Mouse (Mus musculus) neural tube, embryonic 13.5 days (tissue): Measurements from ENCODE around the gene Mogs. TPM values are rescaled to one million over a fixed set of nuclear protein-coding genes. Genes with fewer than 3 reads are reported as not detected.

Experiments used
- ATAC-seq: fragments of 200-750 bp; cut with Nextera tagmentation; 2 replicates; pipeline ENCODE4 v1.8.0; 2017; ENCODE audit warnings: low read depth, mild to moderate bottlenecking, moderate TSS enrichment, moderate library complexity
- H3K27ac ChIP-seq: fragments of 300-500 bp; sonication (generic); replicated peaks from 2 replicates; pipeline ENCODE4 v1.5.1; 2015; ENCODE audit warnings: moderate library complexity, mild to moderate bottlenecking, inconsistent platforms
- H3K27me3 ChIP-seq: fragments of 300-500 bp; sonication (generic); 2 replicates; pipeline ENCODE4 v1.6.1; 2015; ENCODE audit warnings: mild to moderate bottlenecking, inconsistent platforms
- H3K36me3 ChIP-seq: fragments of 300-500 bp; sonication (generic); 2 replicates; pipeline ENCODE4 v1.6.1; 2015; ENCODE audit warnings: mild to moderate bottlenecking, inconsistent platforms
- H3K4me1 ChIP-seq: fragments of 300-500 bp; sonication (generic); replicated peaks from 2 replicates; pipeline ENCODE4 v1.6.1; 2015; ENCODE audit warnings: inconsistent platforms
- H3K4me2 ChIP-seq: fragments of 300-500 bp; sonication (generic); 2 replicates; pipeline ENCODE4 v1.6.1; 2015; ENCODE audit warnings: inconsistent platforms, mild to moderate bottlenecking, moderate library complexity
- H3K4me3 ChIP-seq: fragments of 300-500 bp; sonication (generic); 2 replicates; pipeline ENCODE4 v1.5.1; 2015; ENCODE audit warnings: mild to moderate bottlenecking, inconsistent platforms
- H3K9ac ChIP-seq: fragments of 300-500 bp; sonication (generic); 2 replicates; pipeline ENCODE4 v1.6.1; 2015; ENCODE audit warnings: moderate library complexity, mild to moderate bottlenecking, inconsistent platforms
- H3K9me3 ChIP-seq: fragments of 300-500 bp; sonication (generic); 2 replicates; pipeline ENCODE4 v1.6.1; 2016; ENCODE audit warnings: inconsistent platforms
- WGBS: fragments of 180-500 bp; shearing (Covaris S2); methylation state at CpG from one replicate; pipeline ENCODE4 v1.1.7; 2015; 5-methylcytosine and 5-hydroxymethylcytosine counted together
- polyA plus RNA-seq: library from polyadenylated mRNA; unstranded; fragments of >200 nt; fragmentation: Nextera tagmentation; extraction: Ambion mirVana; gene quantifications from 2 replicates; pipeline ENCODE4 v1.2.1, GENCODE M21; 2015

The Mogs gene
- polyA plus RNA-seq, 1 experiment from 2014 or later: 26.8 TPM

DNA sequence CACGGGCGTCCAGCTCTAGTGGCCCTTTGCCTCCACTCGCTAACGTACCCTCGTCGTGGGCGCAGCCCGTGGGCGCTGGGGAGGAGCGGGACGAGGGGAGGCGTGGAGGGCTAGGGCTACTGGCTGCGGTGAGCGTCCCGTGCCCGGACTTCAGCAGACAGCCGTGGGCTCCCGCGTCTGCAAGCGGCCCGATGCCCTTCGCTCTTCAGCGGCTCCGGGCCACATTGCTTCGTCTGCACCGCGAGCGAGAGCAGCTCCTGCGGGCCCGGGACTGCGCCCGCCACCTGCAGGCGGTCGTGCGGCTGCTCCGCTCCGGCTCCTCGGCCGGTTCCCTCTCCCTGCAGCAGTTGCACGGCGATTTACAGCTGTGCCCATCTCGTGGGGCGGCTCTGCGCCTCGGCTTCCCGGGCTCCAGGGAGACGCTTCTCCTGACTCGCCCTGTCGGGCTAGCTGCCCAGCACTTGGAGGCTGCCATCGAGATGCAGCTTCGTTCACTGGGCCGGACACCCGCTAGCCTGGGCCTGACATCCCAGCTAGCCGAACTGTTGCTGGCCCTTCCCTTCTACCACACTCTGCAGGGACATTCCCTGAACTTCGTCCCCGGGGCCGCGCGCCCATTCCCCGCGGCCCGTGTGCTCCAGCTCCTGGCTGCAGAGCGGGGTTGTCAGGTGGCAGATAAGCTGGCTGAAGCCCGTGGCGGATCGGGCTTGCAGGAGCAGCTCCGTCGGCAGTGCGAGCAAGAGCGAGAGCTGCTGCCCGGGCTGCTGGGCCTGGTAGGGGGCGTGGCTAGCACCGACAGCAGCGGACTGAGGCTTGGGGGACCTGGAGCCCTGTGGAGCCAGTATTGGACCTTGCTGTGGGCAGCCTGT is 13.4 kb upstream of the Mogs start:
- WGBS: under 1% methylated on average over 74 of the region's 74 CpGs
- no peaks in the 10 kb centered on the region for H3K9me3 ChIP-seq

DNA sequence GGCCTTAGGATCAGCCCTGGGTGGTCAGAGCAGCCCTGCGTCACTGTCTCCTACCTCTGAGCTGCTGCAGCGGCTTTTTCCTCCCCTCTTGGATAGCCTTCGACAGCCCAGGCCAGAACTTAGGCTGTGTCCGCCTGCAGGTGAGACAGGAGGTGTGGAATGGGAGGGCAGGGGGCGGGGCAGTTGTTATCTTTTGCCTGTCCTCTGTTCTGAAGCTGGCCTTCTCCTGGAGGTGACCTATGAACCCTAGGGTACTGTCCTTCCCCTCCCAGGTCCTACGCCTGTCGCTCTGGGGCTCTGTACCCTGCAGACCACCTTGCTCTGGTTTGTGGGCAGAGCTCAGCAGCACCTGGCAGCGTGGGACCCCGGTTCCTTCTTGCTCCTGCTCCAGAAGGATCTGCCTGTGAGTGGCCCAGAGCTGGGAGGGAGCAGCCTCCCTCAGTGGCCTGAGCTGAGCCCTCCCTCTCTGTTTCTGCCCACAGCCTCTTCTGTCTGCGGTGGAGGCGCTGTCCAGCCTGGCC is 12.1 kb upstream of the Mogs start:
- 50% methylated on average over 11 of the region's 11 CpGs for WGBS
- Histone ChIP-seq H3K36me3 (peaks cover 11% of the 10 kb centered on the region; the same call in 1 of the 2 replicates), H3K9ac (peak overlapping the region; percentile 91), H3K27ac (no peak overlapping the region), H3K9me3 (no peaks in the 10 kb centered on the region), H3K4me2 (peak overlapping the region; percentile 99), H3K4me1 (peaks cover 30% of the 10 kb centered on the region), H3K27me3 (0 out of 2 replicates have a peak, but pooled peaks cover 11% of the 10 kb centered on the region), H3K4me3 (peak overlapping the region; percentile 79)
- ATAC-seq: no peak

More for the DNA sequence above, 13.4 kb upstream of the Mogs start:
- Histone ChIP-seq H3K36me3 (peaks cover 6% of the 10 kb centered on the region; the same call in 1 of the 2 replicates), H3K9ac (peak overlapping the region; percentile 91), H3K4me2 (peak overlapping the region; percentile 99), H3K27ac (peak overlapping the region; percentile 92), H3K4me1 (peaks cover 24% of the 10 kb centered on the region), H3K27me3 (0 out of 2 replicates have a peak, but pooled peaks cover 11% of the 10 kb centered on the region), H3K4me3 (peak overlapping the region; percentile 79)
- ATAC-seq: peak; percentile 87

DNA sequence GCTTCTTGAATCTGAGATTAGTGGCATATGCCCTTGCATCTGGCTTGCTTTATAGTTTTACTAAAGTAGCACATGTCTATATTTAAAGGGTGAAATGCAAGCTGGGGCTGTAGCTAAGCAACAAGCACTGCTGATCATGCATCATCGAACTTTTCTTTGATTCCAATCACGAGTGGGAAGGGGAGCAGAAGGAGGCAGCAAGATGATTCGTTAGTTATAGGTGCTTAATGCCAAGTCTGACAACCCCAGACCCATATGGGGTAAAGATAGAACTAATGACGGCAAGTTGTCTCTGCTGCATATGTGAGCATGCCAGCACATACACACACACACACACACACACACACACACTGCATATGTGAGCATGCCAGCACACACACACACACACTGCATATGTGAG is 11.1 kb upstream of the Mogs start:
- no peak for ATAC-seq

DNA sequence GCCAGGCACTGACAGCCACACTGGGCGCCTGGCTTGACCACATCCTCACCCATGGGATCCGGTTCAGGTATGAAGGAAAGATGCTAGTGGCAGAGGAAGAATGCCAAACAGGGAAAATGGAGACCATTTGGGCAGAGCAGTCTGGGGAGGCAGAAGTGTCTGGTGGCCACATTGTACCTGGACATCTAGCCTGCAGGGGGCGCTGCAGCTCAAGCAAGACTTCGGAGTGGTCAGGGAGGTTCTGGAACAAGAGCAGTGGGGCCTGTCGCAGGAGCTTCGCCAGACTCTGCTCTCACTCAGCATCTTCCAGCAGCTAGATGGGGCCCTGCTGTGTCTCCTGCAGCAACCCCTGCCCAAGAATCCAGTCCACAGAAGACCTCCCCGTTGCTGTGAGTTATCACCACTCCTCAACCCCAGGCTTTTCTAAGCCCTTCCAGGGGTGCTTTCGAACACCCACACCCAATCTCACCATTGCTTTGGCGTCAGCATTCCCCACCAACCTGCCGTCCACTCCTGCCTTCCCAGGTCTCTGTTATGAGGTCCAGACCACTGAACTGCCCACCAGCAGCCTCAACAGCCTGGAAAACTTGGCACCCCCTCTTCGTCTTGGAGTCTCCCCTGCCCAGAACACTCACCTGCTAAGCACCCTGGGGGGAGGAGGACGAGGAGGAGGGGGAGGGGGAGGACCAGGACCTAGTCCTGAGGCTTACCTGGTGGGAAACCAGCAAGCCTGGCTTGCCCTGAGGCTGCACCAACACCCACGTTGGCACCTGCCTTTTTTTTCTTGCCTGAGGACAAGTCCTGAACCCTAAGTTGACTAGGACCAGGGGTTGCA is 7.5 kb upstream of the Mogs start:
- Histone ChIP-seq H3K27ac (no peak overlapping the region), H3K9ac (peak overlapping the region; percentile 91), H3K4me1 (peaks cover 34% of the 10 kb centered on the region), H3K4me2 (peak overlapping the region; percentile 93), H3K4me3 (peak overlapping the region; percentile 90), H3K27me3 (no peaks in the 10 kb centered on the region), H3K9me3 (no peaks in the 10 kb centered on the region), H3K36me3 (peaks cover 19% of the 10 kb centered on the region)
- 40% methylated on average over 13 of the region's 13 CpGs for WGBS
- ATAC-seq: peak; percentile 15; the same call in 1 of the 2 replicates

More for the DNA sequence above, 11.1 kb upstream of the Mogs start:
- Histone ChIP-seq H3K36me3 (peaks cover 11% of the 10 kb centered on the region; the same call in 1 of the 2 replicates), H3K4me1 (peaks cover 35% of the 10 kb centered on the region), H3K9ac (no peak overlapping the region), H3K4me2 (no peak overlapping the region), H3K27ac (no peak overlapping the region), H3K27me3 (0 out of 2 replicates have a peak, but pooled peaks cover 7% of the 10 kb centered on the region), H3K4me3 (no peak overlapping the region), H3K9me3 (no peaks in the 10 kb centered on the region)
- WGBS: 74% methylated on average over 4 of the region's 4 CpGs

DNA sequence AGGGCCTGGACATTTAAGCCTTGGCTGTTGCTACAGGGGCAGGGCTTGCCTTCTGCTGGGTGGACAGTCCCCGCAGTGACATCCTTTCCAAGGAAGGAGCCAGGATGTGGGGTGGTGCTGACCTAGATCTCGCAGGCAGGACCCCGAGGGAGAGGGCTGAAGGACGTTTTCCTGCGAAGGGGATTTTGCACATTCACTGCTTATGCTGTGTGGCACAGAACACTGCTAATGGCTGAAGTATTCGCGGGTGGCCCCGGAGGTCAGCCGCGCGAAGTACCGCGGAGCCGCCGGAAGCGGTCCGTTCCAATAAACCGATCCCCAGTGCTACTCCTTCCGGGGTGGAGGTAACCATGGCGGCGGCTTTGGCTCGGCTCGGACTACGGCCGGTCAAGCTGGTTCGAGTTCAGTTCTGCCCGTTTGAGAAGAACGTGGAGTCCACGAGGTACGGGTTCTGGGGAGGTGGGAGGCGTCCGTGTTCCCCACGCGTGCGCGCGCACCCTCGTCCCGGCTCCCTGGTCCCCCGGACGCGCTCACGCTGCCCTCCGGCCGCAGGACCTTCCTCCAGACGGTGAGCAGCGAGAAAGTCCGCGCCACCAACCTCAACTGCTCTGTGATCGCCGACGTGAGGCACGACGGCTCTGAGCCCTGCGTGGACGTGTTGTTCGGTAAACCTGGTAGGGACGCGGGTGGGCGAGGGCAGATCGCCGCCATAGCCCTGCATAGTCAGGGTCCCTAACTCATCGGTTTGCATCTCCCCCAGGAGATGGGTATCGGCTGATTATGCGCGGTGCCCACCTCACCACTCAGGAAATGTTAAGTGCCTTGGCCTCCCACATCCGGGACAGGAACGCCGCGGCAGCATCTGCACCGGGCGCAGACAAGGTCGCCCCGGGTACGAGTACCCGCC is 6.3 kb upstream of the Mogs start, which contains the start of gene Mrpl53:
Gene Mrpl53, plus strand, starts transcription at position 279 of the 907 bp plus-strand sequence.
- Histone ChIP-seq H3K27me3 (no peaks in the 10 kb centered on the region), H3K27ac (peak within 1 kb of the TSS; percentile 88), H3K4me1 (peaks cover 25% of the 10 kb centered on the region), H3K9ac (peak within 1 kb of the TSS; percentile 91), H3K9me3 (no peaks in the 10 kb centered on the region), H3K36me3 (peaks cover 19% of the 10 kb centered on the region), H3K4me3 (peak within 1 kb of the TSS; percentile 90), H3K4me2 (peak within 1 kb of the TSS; percentile 93)
- WGBS: under 1% methylated on average over 76 of the region's 76 CpGs
- ATAC-seq: peak; percentile 85

DNA sequence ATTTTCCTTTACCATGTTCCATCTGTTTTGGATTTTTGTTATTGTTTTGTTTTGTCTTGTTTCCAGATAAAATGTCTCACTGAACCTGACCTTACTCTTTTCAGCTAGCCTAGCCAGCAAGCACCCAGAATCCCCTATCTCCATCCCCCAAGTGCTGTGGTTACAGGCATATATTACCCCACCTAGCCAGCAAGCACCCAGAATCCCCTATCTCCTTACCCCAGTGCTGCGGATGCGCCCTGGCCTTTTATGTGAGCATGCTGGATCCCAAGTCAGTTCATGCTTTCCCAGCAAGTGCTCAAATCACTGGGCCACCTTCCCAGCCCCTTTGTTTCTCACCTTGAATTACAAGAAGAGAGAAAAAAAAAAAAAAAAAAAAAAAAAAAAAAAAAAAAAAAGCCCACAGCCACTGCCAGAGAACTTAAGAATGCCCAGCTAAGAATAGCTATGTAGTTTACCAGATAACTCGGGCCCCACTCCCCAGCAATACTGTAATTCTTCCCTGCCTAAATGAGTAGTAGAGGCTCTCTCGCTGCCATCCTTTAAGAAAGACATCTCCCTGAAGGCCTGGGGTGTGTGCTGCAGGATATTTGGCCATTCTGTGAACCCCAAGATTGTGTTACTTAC is 3.7 kb upstream of the Mogs start:
- no peak for ATAC-seq
- Histone ChIP-seq H3K36me3 (peaks cover 13% of the 10 kb centered on the region), H3K27me3 (no peaks in the 10 kb centered on the region), H3K4me2 (no peak overlapping the region), H3K27ac (no peak overlapping the region), H3K4me3 (no peak overlapping the region), H3K9me3 (no peaks in the 10 kb centered on the region), H3K9ac (no peak overlapping the region), H3K4me1 (peaks cover 43% of the 10 kb centered on the region)
- 90% methylated on average over 4 of the region's 4 CpGs for WGBS

DNA sequence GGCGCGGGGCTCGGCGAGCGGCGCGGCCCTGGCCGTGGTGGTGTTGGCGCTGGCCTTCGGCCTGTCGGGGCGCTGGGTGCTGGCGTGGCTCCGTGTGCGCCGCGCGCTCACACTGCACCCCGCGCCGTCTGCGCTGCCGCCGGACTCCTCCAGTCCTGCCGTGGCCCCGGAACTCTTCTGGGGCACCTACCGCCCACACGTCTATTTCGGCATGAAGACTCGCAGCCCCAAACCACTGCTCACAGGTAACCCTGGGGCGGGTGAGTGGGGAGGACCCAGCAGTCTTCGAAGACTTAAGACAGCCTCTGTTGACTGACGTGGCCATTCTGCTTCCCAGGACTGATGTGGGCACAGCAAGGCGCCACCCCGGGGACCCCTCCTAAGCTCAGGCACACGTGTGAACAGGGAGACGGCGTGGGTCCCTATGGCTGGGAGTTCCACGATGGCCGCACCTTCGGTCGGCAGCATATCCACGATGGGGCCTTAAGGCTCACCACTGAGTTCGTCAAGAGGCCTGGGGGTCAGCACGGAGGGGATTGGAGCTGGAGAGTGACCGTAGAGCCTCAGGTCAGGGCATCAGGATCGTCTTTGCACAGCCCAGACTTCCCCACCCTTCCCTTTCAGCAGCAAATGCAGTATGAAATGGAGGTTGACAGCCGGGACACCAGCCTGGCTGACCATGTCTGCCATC is 531 bp downstream of the Mogs start:
- Histone ChIP-seq H3K27me3 (no peaks in the 10 kb centered on the region), H3K36me3 (peaks cover 41% of the 10 kb centered on the region), H3K4me3 (peak overlapping the region; percentile 83), H3K27ac (peak overlapping the region; percentile 82), H3K4me2 (peak overlapping the region; percentile 99), H3K9ac (peak overlapping the region; percentile 91), H3K4me1 (peaks cover 59% of the 10 kb centered on the region), H3K9me3 (no peaks in the 10 kb centered on the region)
- WGBS: 3% methylated on average over 32 of the region's 48 CpGs
- ATAC-seq: peak; percentile 45

DNA sequence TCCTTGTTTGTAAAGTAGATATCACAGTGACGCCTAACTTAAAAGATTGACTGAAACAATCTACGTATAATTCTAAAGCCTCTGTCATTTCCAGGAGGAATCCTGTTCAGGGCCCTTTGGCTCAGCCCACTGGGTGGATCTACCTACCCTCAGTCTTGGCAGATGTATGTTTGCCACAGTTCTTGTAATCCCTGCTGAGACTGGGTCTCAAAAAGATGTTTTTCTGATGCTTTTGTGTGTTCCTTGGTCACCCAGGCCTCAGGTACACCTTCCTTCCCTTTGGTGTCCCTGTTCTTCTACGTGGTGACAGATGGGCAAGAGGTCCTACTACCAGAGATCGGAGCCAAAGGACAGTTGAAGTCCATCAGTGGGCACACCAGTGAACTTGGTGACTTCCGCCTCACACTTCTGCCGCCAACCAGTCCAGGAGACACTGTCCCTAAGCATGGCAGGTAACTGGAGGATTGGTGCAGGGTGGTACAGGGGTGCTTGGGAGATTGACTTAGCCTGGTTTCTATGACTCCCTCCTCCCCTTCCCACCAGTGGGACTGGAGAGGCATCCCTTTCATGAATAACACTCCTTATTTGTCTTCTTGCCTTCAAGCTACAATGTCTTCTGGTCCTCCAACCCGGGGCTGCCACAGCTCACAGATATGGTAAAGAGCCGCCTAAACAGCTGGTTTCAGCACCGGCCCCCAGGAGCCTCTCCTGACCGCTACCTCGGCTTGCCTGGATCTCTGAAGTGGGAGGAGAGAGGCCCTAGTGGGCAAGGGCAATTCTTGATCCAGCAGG is 1.3 kb downstream of the Mogs start:
- H3K4me1 ChIP-seq: peaks cover 60% of the 10 kb centered on the region
- no peak for ATAC-seq

DNA sequence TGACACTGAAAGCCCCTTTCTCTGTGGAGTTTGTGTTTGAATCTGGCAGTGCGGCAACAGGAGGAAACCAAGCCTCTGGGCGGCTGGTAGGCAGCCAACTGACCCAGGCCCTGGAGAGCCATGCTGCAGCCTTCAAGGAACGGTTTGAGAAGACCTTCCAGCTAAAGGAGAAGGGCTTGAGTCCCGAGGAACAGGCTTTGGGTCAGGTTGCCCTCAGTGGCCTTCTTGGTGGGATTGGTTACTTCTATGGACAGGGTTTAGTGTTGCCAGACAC is 1.8 kb downstream of the Mogs start:
- Histone ChIP-seq H3K27me3 (no peaks in the 10 kb centered on the region), H3K4me1 (peaks cover 60% of the 10 kb centered on the region), H3K9me3 (no peaks in the 10 kb centered on the region), H3K4me2 (peak overlapping the region; percentile 99), H3K27ac (no peak overlapping the region), H3K36me3 (peaks cover 32% of the 10 kb centered on the region), H3K9ac (peak overlapping the region; percentile 91; the same call in 1 of the 2 replicates), H3K4me3 (peak overlapping the region; percentile 83)
- WGBS: 92% methylated on average over 4 of the region's 4 CpGs
- no peak for ATAC-seq

More for the DNA sequence above, 1.3 kb downstream of the Mogs start:
- H3K27me3 ChIP-seq: no peaks in the 10 kb centered on the region
- WGBS: 79% methylated on average over 11 of the region's 11 CpGs
- peak overlapping the region; percentile 99 for H3K4me2 ChIP-seq
- peak overlapping the region; percentile 83 for H3K4me3 ChIP-seq
- peak overlapping the region; percentile 91 for H3K9ac ChIP-seq
- H3K36me3 ChIP-seq: peaks cover 33% of the 10 kb centered on the region
- peak overlapping the region; percentile 82; the same call in 1 of the 2 replicates for H3K27ac ChIP-seq
- H3K9me3 ChIP-seq: no peaks in the 10 kb centered on the region

DNA sequence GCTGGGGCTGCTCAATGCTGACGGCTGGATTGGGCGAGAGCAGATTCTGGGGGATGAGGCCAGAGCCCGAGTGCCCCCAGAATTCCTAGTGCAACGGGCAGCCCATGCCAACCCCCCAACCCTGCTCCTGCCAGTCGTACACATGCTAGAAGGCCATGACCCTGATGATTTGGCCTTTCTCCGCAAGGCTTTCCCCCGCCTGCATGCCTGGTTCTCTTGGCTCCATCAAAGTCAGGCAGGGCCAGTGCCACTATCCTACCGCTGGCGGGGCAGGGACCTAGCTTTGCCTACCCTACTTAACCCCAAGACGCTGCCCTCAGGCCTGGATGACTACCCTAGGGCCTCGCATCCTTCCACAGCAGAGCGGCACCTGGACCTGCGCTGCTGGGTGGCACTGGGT is 2.3 kb downstream of the Mogs start:
- Histone ChIP-seq H3K27ac (no peak overlapping the region; the same call in 1 of the 2 replicates), H3K27me3 (no peaks in the 10 kb centered on the region), H3K9me3 (no peaks in the 10 kb centered on the region), H3K9ac (no peak overlapping the region), H3K4me1 (peaks cover 66% of the 10 kb centered on the region), H3K4me3 (no peak overlapping the region), H3K4me2 (no peak overlapping the region), H3K36me3 (peaks cover 32% of the 10 kb centered on the region)
- no peak for ATAC-seq
- 90% methylated on average over 13 of the region's 13 CpGs for WGBS
